Mouse (Mus musculus): Measurements from ENCODE around the gene Prkar2a. TPM values are rescaled to one million over a fixed set of nuclear protein-coding genes. Genes with fewer than 3 reads are reported as not detected.

Prkar2a gene
- total RNA-seq, 2 experiments from 2014 or later: 129 to 157 TPM

- intact Hi-C loops (cut with DNase I): no loop called here
- no peak for DNase-seq
These were observed 103.2 kb downstream of the Prkar2a start for GRCm38 (mm10) chr9:108792307-108792706.

GRCm38 (mm10) chr9:108792730-108793129, 103.6 kb downstream of the Prkar2a start:
- intact Hi-C loops (cut with DNase I): no loop called here
- no peak for DNase-seq

GRCm38 (mm10) chr9:108795281-108795680, 106.2 kb downstream of the Prkar2a start:
- no peak for DNase-seq
- intact Hi-C loops (cut with DNase I): no loop called here

- intact Hi-C loops (cut with DNase I): no loop called here
These were observed 106.6 kb downstream of the Prkar2a start for GRCm38 (mm10) chr9:108795762-108796161.

GRCm38 (mm10) chr9:108796351-108796981, 107.4 kb downstream of the Prkar2a start:
- intact Hi-C loops (cut with DNase I): no loop called here
- no peak for DNase-seq

More at GRCm38 (mm10) chr9:108795762-108796161, 106.6 kb downstream of the Prkar2a start:
- DNase-seq: peak in 1 of 2 experiments; percentile 39

GRCm38 (mm10) chr9:108797477-108797876, 108.4 kb downstream of the Prkar2a start:
- DNase-seq: no peak
- intact Hi-C loops (cut with DNase I): no loop called here

GRCm38 (mm10) chr9:108798508-108799075, 109.5 kb downstream of the Prkar2a start:
- intact Hi-C loops (cut with DNase I): no loop called here
- no peak for DNase-seq

- intact Hi-C loops (cut with DNase I): no loop called here
- DNase-seq: no peak
These were observed 110.5 kb downstream of the Prkar2a start for GRCm38 (mm10) chr9:108799564-108799963.

Small RNA genes within 50 kb of the gene (microRNA-seq; reads per million reads assigned to microRNA genes)
- gene Gm26298: 0 reads per million in 2 experiments

Other genes starting within 250 kb of the Prkar2a start
- gene Ccdc71, start 228.8 kb upstream of the Prkar2a start, total RNA-seq (2021): 10 to 100 TPM; 13.3 to 20.0 TPM
- gene Klhdc8b, start 227.7 kb upstream of the Prkar2a start, total RNA-seq (2021): 1 to 10 TPM; 1.7 to 3.1 TPM
- 100 to 1,000 TPM; 118 to 129 TPM for gene Lamb2, start 209.6 kb upstream of the Prkar2a start, total RNA-seq (2021)
- 100 to 1,000 TPM; 105 to 120 TPM for gene Usp19, start 198.7 kb upstream of the Prkar2a start, total RNA-seq (2021)
- gene Qars, start 181.6 kb upstream of the Prkar2a start, total RNA-seq (2021): 10 to 100 TPM; 69.7 to 81.7 TPM
- 10 to 100 TPM; 49.3 to 51.9 TPM for gene Qrich1, start 172.5 kb upstream of the Prkar2a start, total RNA-seq (2021)
- gene Impdh2, start 129.0 kb upstream of the Prkar2a start, total RNA-seq (2021): 10 to 100 TPM; 47.6 to 58.0 TPM
- gene Ndufaf3, start 121.9 kb upstream of the Prkar2a start, total RNA-seq (2021): 10 to 100 TPM; 29.2 to 29.6 TPM
- 10 to 100 TPM; 10.1 to 12.3 TPM for gene Dalrd3, start 119.4 kb upstream of the Prkar2a start, total RNA-seq (2021)
- 1 to 10 TPM; 4.6 to 5.6 TPM for gene Wdr6, start 110.6 kb upstream of the Prkar2a start, total RNA-seq (2021)
- gene P4htm, start 91.6 kb upstream of the Prkar2a start, total RNA-seq (2021): 1 to 10 TPM; 3.1 to 3.5 TPM
- 10 to 100 TPM; 63.2 to 64.7 TPM for gene Arih2, start 39.9 kb upstream of the Prkar2a start, total RNA-seq (2021)
- 10 to 100 TPM; 59.0 to 75.5 TPM for gene Slc25a20, start 27.2 kb upstream of the Prkar2a start, total RNA-seq (2021)
- gene Ip6k2, start 94.5 kb downstream of the Prkar2a start, total RNA-seq (2021): 10 to 100 TPM in 1 of 2 experiments, 1 to 10 TPM in 1; 9.9 to 14.5 TPM
- gene Nckipsd, start 119.1 kb downstream of the Prkar2a start, total RNA-seq (2021): 1 to 10 TPM; 2.8 to 3.2 TPM
- not detected for gene Celsr3, start 137.0 kb downstream of the Prkar2a start, total RNA-seq (2021)
- 10 to 100 TPM; 16.5 to 19.3 TPM for gene Slc26a6, start 164.0 kb downstream of the Prkar2a start, total RNA-seq (2021)
- not detected for gene Tmem89, start 225.3 kb downstream of the Prkar2a start, total RNA-seq (2021)
- 1,000 to 10,000 TPM; 1,038 to 1,084 TPM for gene Uqcrc1, start 247.3 kb downstream of the Prkar2a start, total RNA-seq (2021)